Mouse (Mus musculus) forebrain, embryonic 15.5 days (tissue): ENCODE results near the gene Cks1brt. TPM values are rescaled to one million over a fixed set of nuclear protein-coding genes. Genes with fewer than 3 reads are reported as not detected.

ENCODE experiments used
- ATAC-seq: fragments of 200-750 bp; cut with Nextera tagmentation; replicated peaks from 2 replicates; pipeline ENCODE4 v1.8.0; 2017; ENCODE audit warnings: mild to moderate bottlenecking, moderate TSS enrichment, moderate library complexity
- H3K27ac ChIP-seq: fragments of 300-500 bp; sonication (generic); replicated peaks from 2 replicates; pipeline ENCODE4 v1.5.1; 2015; ENCODE audit warnings: mild to moderate bottlenecking, inconsistent platforms
- H3K27me3 ChIP-seq: fragments of 300-500 bp; sonication (generic); 2 replicates; pipeline ENCODE4 v1.6.1; 2015; ENCODE audit warnings: inconsistent platforms
- H3K36me3 ChIP-seq: fragments of 300-500 bp; sonication (generic); 2 replicates; pipeline ENCODE4 v1.6.1; 2015; ENCODE audit warnings: mild to moderate bottlenecking, inconsistent platforms
- H3K4me1 ChIP-seq: fragments of 300-500 bp; sonication (generic); 2 replicates; pipeline ENCODE4 v1.6.1; 2015; ENCODE audit warnings: inconsistent platforms
- H3K4me2 ChIP-seq: fragments of 300-500 bp; sonication (generic); replicated peaks from 2 replicates; pipeline ENCODE4 v1.6.1; 2015; ENCODE audit warnings: mild to moderate bottlenecking, inconsistent platforms
- H3K4me3 ChIP-seq: fragments of 300-500 bp; sonication (generic); 2 replicates; pipeline ENCODE4 v1.5.1; 2015; ENCODE audit warnings: mild to moderate bottlenecking, inconsistent platforms
- H3K9ac ChIP-seq: fragments of 300-500 bp; sonication (generic); replicated peaks from 2 replicates; pipeline ENCODE4 v1.6.1; 2015; ENCODE audit warnings: mild to moderate bottlenecking, inconsistent platforms
- H3K9me3 ChIP-seq: fragments of 300-500 bp; sonication (generic); 2 replicates; pipeline ENCODE4 v1.6.1; 2016; ENCODE audit warnings: inconsistent platforms
- WGBS: fragments of 180-500 bp; shearing (Covaris S2); methylation state at CpG from one replicate; pipeline ENCODE4 v1.1.7; 2015; ENCODE audit warnings: mixed read lengths; 5-methylcytosine and 5-hydroxymethylcytosine counted together
- microRNA-seq: library from miRNA; unstranded; fragments of <30 nt; microRNA quantifications from one replicate; pipeline ENCODE4, GENCODE M21; 2016
- polyA plus RNA-seq: library from polyadenylated mRNA; unstranded; fragments of >200 nt; fragmentation: Nextera tagmentation; extraction: Ambion mirVana; gene quantifications from 2 replicates; pipeline ENCODE4 v1.2.1, GENCODE M21; 2015

Gene Cks1brt
- polyA plus RNA-seq, 1 experiment from 2014 or later: not detected

- Histone ChIP-seq H3K9me3 (no peaks in the 10 kb centered on the region), H3K4me1 (no peaks in the 10 kb centered on the region), H3K27ac (no peak overlapping the region), H3K9ac (no peak overlapping the region), H3K4me2 (no peak overlapping the region), H3K27me3 (no peaks in the 10 kb centered on the region), H3K36me3 (no peaks in the 10 kb centered on the region), H3K4me3 (no peak overlapping the region)
- ATAC-seq: no peak
- WGBS: 35% methylated on average over 7 of the region's 7 CpGs
These were observed 24.2 kb downstream of the Cks1brt start for GRCm38 (mm10) chr8:85175892-85176291.

GRCm38 (mm10) chr8:85192346-85192745 is 40.6 kb downstream of the Cks1brt start:
- Histone ChIP-seq H3K27me3 (no peaks in the 10 kb centered on the region), H3K27ac (no peak overlapping the region), H3K36me3 (no peaks in the 10 kb centered on the region), H3K4me2 (no peak overlapping the region), H3K4me3 (no peak overlapping the region), H3K4me1 (no peaks in the 10 kb centered on the region), H3K9me3 (0 out of 2 replicates have a peak, but pooled peaks cover 4% of the 10 kb centered on the region), H3K9ac (no peak overlapping the region)
- no peak for ATAC-seq
- 72% methylated on average over 1 of the region's 1 CpGs for WGBS

- no peak overlapping the region for H3K9ac ChIP-seq
- no peaks in the 10 kb centered on the region for H3K27me3 ChIP-seq
- no peak for ATAC-seq
- no peak overlapping the region for H3K27ac ChIP-seq
- no peaks in the 10 kb centered on the region for H3K36me3 ChIP-seq
- H3K4me3 ChIP-seq: no peak overlapping the region
- H3K9me3 ChIP-seq: no peaks in the 10 kb centered on the region
- WGBS: 79% methylated on average over 4 of the region's 4 CpGs
- H3K4me2 ChIP-seq: no peak overlapping the region
- H3K4me1 ChIP-seq: no peaks in the 10 kb centered on the region
These were observed 68.5 kb downstream of the Cks1brt start for GRCm38 (mm10) chr8:85220220-85220619.

GRCm38 (mm10) chr8:85220992-85221391 is 69.3 kb downstream of the Cks1brt start:
- Histone ChIP-seq H3K4me3 (no peak overlapping the region), H3K9ac (no peak overlapping the region)

More at GRCm38 (mm10) chr8:85220992-85221391, 69.3 kb downstream of the Cks1brt start:
- Histone ChIP-seq H3K4me1 (no peaks in the 10 kb centered on the region), H3K4me2 (no peak overlapping the region), H3K27me3 (no peaks in the 10 kb centered on the region), H3K27ac (no peak overlapping the region), H3K36me3 (no peaks in the 10 kb centered on the region), H3K9me3 (no peaks in the 10 kb centered on the region)
- no peak for ATAC-seq
- 56% methylated on average over 6 of the region's 6 CpGs for WGBS

Small RNAs within 50 kb of the gene (microRNA-seq; reads per million reads assigned to microRNA genes)
- 1.8 reads per million for gene Gm23388

Other genes with a start within 250 kb of the Cks1brt start
- 0.75 and 0.87 TPM in 2 replicates for gene Klf1, start 250.0 kb upstream of the Cks1brt start, polyA plus RNA-seq
- gene Dnase2a, start 243.4 kb upstream of the Cks1brt start, polyA plus RNA-seq: 5.6 TPM in 2 replicates
- gene Mast1, start 214.6 kb upstream of the Cks1brt start, polyA plus RNA-seq: 48.3 and 52.5 TPM in 2 replicates
- gene Rtbdn, start 204.9 kb upstream of the Cks1brt start, polyA plus RNA-seq: 2.0 and 2.3 TPM in 2 replicates
- not detected in 2 replicates for gene Gm49661, start 182.5 kb upstream of the Cks1brt start, polyA plus RNA-seq
- 1,445 and 1,467 TPM in 2 replicates for gene Prdx2, start 182.3 kb upstream of the Cks1brt start, polyA plus RNA-seq
- gene Rnaseh2a, start 182.2 kb upstream of the Cks1brt start, polyA plus RNA-seq: 96.4 and 98.5 TPM in 2 replicates
- 7.6 TPM in 2 replicates for gene Junb, start 173.2 kb upstream of the Cks1brt start, polyA plus RNA-seq
- gene Hook2, start 161.3 kb upstream of the Cks1brt start, polyA plus RNA-seq: 28.0 and 29.7 TPM in 2 replicates
- not detected in 2 replicates for gene Best2, start 137.4 kb upstream of the Cks1brt start, polyA plus RNA-seq
- gene Asna1, start 126.6 kb upstream of the Cks1brt start, polyA plus RNA-seq: 152 and 154 TPM in 2 replicates
- gene Trir, start 125.1 kb upstream of the Cks1brt start, polyA plus RNA-seq: 141 and 150 TPM in 2 replicates
- gene Tnpo2, start 115.0 kb upstream of the Cks1brt start, polyA plus RNA-seq: 57.9 and 64.1 TPM in 2 replicates
- gene Fbxw9, start 91.9 kb upstream of the Cks1brt start, polyA plus RNA-seq: 63.0 and 67.1 TPM in 2 replicates
- 1.2 and 2.0 TPM in 2 replicates for gene Gm5741, start 83.9 kb upstream of the Cks1brt start, polyA plus RNA-seq
- gene Dhps, start 80.2 kb upstream of the Cks1brt start, polyA plus RNA-seq: 91.4 and 92.3 TPM in 2 replicates
- 120 and 132 TPM in 2 replicates for gene Wdr83os, start 71.2 kb upstream of the Cks1brt start, polyA plus RNA-seq
- gene Wdr83, start 70.6 kb upstream of the Cks1brt start, polyA plus RNA-seq: 62.1 and 62.3 TPM in 2 replicates
- 16.9 and 17.0 TPM in 2 replicates for gene Man2b1, start 68.7 kb upstream of the Cks1brt start, polyA plus RNA-seq
- gene Zfp791, start 28.8 kb upstream of the Cks1brt start, polyA plus RNA-seq: 3.8 and 4.1 TPM in 2 replicates
- gene Olfr371, start 74.1 kb downstream of the Cks1brt start, polyA plus RNA-seq: not detected in 2 replicates
- 82.8 and 87.4 TPM in 2 replicates for gene Orc6, start 147.7 kb downstream of the Cks1brt start, polyA plus RNA-seq
- gene Vps35, start 147.9 kb downstream of the Cks1brt start, polyA plus RNA-seq: 175 and 190 TPM in 2 replicates
- gene Mylk3, start 234.4 kb downstream of the Cks1brt start, polyA plus RNA-seq: 0.23 and 0.51 TPM in 2 replicates